Mouse (Mus musculus) liver, embryonic 13.5 days (tissue): Measurements from ENCODE around the gene Gm12166. TPM values are rescaled to one million over a fixed set of nuclear protein-coding genes. Genes with fewer than 3 reads are reported as not detected.

Source experiments
- ATAC-seq: fragments of 200-750 bp; cut with Nextera tagmentation; 2 replicates; pipeline ENCODE4 v1.8.0; 2017; ENCODE audit warnings: low read depth, mild to moderate bottlenecking, moderate number of reproducible peaks, moderate library complexity
- DNase-seq: peaks from one replicate; pipeline ENCODE4 v3.0.0; 2022
- H3K27ac ChIP-seq: fragments of 300-500 bp; sonication (generic); 2 replicates; pipeline ENCODE4 v1.5.1; 2015; ENCODE audit warnings: moderate library complexity, mild to moderate bottlenecking, inconsistent platforms
- H3K27me3 ChIP-seq: fragments of 300-500 bp; sonication (generic); 2 replicates; pipeline ENCODE4 v1.6.1; 2015; ENCODE audit warnings: mild to moderate bottlenecking, inconsistent platforms
- H3K36me3 ChIP-seq: fragments of 300-500 bp; sonication (generic); 2 replicates; pipeline ENCODE4 v1.6.1; 2015; ENCODE audit warnings: mild to moderate bottlenecking, inconsistent platforms
- H3K4me1 ChIP-seq: fragments of 300-500 bp; sonication (generic); replicated peaks from 2 replicates; pipeline ENCODE4 v1.6.1; 2015; ENCODE audit warnings: inconsistent platforms
- H3K4me2 ChIP-seq: fragments of 300-500 bp; sonication (generic); 2 replicates; pipeline ENCODE4 v1.6.1; 2015; ENCODE audit warnings: inconsistent platforms, mild to moderate bottlenecking, moderate library complexity
- H3K4me3 ChIP-seq: fragments of 300-500 bp; sonication (generic); replicated peaks from 2 replicates; pipeline ENCODE4 v1.5.1; 2015; ENCODE audit warnings: mild to moderate bottlenecking, inconsistent platforms
- H3K9ac ChIP-seq: fragments of 300-500 bp; sonication (generic); 2 replicates; pipeline ENCODE4 v1.6.1; 2015; ENCODE audit warnings: mild to moderate bottlenecking, inconsistent platforms
- H3K9me3 ChIP-seq: fragments of 300-500 bp; sonication (generic); replicated peaks from 2 replicates; pipeline ENCODE4 v1.6.1; 2016; ENCODE audit warnings: inconsistent platforms
- WGBS: fragments of 180-500 bp; shearing (Covaris S2); methylation state at CpG from one replicate; pipeline ENCODE4 v1.1.7; 2015; ENCODE audit not compliant: insufficient replicate concordance; 5-methylcytosine and 5-hydroxymethylcytosine counted together
- polyA plus RNA-seq: library from polyadenylated mRNA; unstranded; fragments of >200 nt; fragmentation: Nextera tagmentation; extraction: Ambion mirVana; gene quantifications from 2 replicates; pipeline ENCODE4 v1.2.1, GENCODE M21; 2015

Gene Gm12166
- polyA plus RNA-seq, 1 experiment from 2014 or later: 3.3 TPM

DNA sequence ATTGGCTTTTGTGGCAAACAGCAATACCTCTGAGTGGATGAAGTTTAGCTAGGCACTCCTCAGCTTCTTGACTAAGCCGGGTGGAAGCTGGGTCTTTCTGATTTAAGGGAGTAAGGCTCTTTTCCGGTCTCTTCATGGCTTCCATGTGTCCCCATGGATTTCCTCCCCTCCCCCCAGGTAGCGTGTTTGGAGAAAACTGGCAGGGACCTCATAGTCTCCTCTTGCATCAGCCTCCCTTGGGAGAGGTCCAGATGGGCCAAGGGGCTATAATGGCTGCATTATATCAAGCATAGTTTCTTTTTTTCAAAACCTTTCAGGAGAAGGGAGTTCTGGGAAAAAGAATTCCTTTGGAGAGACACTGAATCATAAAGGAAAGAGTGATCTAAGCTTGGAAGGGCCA, 32.4 kb upstream of the Gm12166 start:
- peak overlapping the region; percentile 18; the same call in 1 of the 2 replicates for H3K9ac ChIP-seq
- no peaks in the 10 kb centered on the region for H3K27me3 ChIP-seq
- WGBS: 79% methylated on average over 3 of the region's 3 CpGs
- H3K36me3 ChIP-seq: no peaks in the 10 kb centered on the region
- no peaks in the 10 kb centered on the region for H3K9me3 ChIP-seq
- H3K4me2 ChIP-seq: no peak overlapping the region
- ATAC-seq: no peak
- no peak overlapping the region for H3K27ac ChIP-seq
- DNase-seq: no peak
- peaks cover 49% of the 10 kb centered on the region for H3K4me1 ChIP-seq
- no peak overlapping the region for H3K4me3 ChIP-seq

GRCm38 (mm10) chr11:46083835-46084444, 31.8 kb upstream of the Gm12166 start:
- peaks cover 46% of the 10 kb centered on the region for H3K4me1 ChIP-seq
- H3K4me2 ChIP-seq: no peak overlapping the region
- no peak for DNase-seq

GRCm38 (mm10) chr11:46083405-46083804, 31.3 kb upstream of the Gm12166 start:
- no peaks in the 10 kb centered on the region for H3K27me3 ChIP-seq
- WGBS: 26% methylated on average over 3 of the region's 3 CpGs
- no peak for DNase-seq

More at GRCm38 (mm10) chr11:46083835-46084444, 31.8 kb upstream of the Gm12166 start:
- ATAC-seq: no peak; the same call in 1 of the 2 replicates
- Histone ChIP-seq H3K4me3 (no peak overlapping the region), H3K36me3 (no peaks in the 10 kb centered on the region), H3K27me3 (no peaks in the 10 kb centered on the region), H3K9ac (peak overlapping the region; percentile 18; the same call in 1 of the 2 replicates), H3K27ac (no peak overlapping the region), H3K9me3 (no peaks in the 10 kb centered on the region)
- 36% methylated on average over 11 of the region's 11 CpGs for WGBS

DNA sequence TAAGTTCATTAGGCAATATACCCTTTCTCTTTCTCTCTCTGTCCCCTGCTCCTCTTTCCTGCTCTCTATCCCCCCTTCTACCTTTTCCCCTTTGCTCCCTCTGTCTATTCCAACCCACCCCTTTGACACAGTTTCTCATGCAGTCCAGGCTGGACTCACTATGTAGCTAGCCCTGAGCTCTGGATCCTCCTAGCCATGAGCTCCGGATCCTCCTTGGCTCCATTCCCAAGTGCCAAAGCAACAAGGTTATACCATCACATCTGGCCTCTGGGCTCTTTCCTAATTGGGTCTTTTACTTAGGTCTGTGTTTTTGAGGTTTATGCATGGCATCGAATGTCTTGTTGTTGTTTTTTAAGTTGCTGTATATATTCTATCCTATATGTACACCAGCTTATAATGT, 29.0 kb upstream of the Gm12166 start:
- DNase-seq (no peak), ATAC-seq (no peak)
- WGBS: 83% methylated on average over 2 of the region's 2 CpGs
- no peak overlapping the region for H3K9ac ChIP-seq
- no peaks in the 10 kb centered on the region; the same call in 1 of the 2 replicates for H3K36me3 ChIP-seq
- no peaks in the 10 kb centered on the region for H3K9me3 ChIP-seq
- H3K27me3 ChIP-seq: no peaks in the 10 kb centered on the region
- H3K4me3 ChIP-seq: no peak overlapping the region
- H3K4me1 ChIP-seq: peaks cover 54% of the 10 kb centered on the region
- H3K4me2 ChIP-seq: no peak overlapping the region
- no peak overlapping the region for H3K27ac ChIP-seq

More at GRCm38 (mm10) chr11:46083405-46083804, 31.3 kb upstream of the Gm12166 start:
- Histone ChIP-seq H3K4me2 (no peak overlapping the region), H3K36me3 (no peaks in the 10 kb centered on the region), H3K27ac (no peak overlapping the region), H3K9me3 (no peaks in the 10 kb centered on the region), H3K4me3 (no peak overlapping the region), H3K9ac (no peak overlapping the region), H3K4me1 (peaks cover 46% of the 10 kb centered on the region)
- no peak for ATAC-seq

GRCm38 (mm10) chr11:46077732-46078375, 25.7 kb upstream of the Gm12166 start:
- DNase-seq: peak; percentile 84
- no peaks in the 10 kb centered on the region; the same call in 1 of the 2 replicates for H3K36me3 ChIP-seq
- peak overlapping the region; percentile 61 for H3K4me2 ChIP-seq
- peaks cover 51% of the 10 kb centered on the region for H3K4me1 ChIP-seq
- no peaks in the 10 kb centered on the region for H3K9me3 ChIP-seq
- WGBS: 11% methylated on average over 7 of the region's 7 CpGs
- H3K4me3 ChIP-seq: peak overlapping the region; percentile 38
- H3K9ac ChIP-seq: peak overlapping the region; percentile 69
- peak; percentile 100 for ATAC-seq
- peak overlapping the region; percentile 96 for H3K27ac ChIP-seq
- H3K27me3 ChIP-seq: no peaks in the 10 kb centered on the region

GRCm38 (mm10) chr11:46077304-46077703, 25.2 kb upstream of the Gm12166 start:
- WGBS: 65% methylated on average over 5 of the region's 5 CpGs
- no peak overlapping the region for H3K4me3 ChIP-seq
- H3K27me3 ChIP-seq: no peaks in the 10 kb centered on the region
- H3K9me3 ChIP-seq: no peaks in the 10 kb centered on the region
- H3K27ac ChIP-seq: peak overlapping the region; percentile 96
- H3K4me2 ChIP-seq: peak overlapping the region; percentile 61
- ATAC-seq (no peak), DNase-seq (no peak)
- peak overlapping the region; percentile 48; the same call in 1 of the 2 replicates for H3K9ac ChIP-seq
- H3K4me1 ChIP-seq: peaks cover 56% of the 10 kb centered on the region
- H3K36me3 ChIP-seq: no peaks in the 10 kb centered on the region; the same call in 1 of the 2 replicates

DNA sequence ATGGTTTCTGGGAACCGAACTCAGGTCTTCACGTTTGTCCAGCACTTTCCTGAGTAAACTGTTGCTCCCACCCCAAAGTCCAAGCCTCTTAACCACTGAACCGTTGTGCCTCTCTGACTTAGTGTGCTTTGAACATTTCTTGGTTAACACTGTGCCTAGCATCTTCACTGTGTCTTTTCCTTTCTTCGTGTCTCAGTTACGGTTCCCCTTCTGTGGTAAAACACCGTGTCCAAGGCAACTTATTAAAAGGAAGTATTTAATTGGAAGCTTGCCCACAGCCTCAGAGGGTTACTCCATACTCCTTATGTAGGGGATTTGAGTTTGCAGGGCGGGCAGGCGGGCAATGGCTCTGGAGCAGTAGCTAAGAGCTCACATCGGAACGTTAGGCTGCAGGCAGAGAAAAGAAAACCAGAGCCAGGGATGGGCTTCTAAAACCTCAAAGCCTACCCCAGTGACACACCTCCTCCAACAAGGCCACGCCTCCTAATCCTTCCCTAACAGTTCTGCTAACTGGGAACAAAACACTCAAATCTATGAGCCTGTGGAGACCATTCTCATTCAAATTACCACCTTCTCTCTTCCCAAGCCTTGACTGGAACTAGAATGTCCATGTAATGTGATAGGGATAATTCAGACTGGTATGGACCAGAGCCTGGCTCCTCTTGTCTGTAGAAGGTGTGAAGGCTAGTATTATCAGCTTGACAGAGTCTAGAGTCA, 24.5 kb upstream of the Gm12166 start:
- no peak overlapping the region for H3K9ac ChIP-seq
- no peak overlapping the region for H3K4me2 ChIP-seq
- H3K4me3 ChIP-seq: no peak overlapping the region
- no peak for ATAC-seq
- no peak for DNase-seq
- no peaks in the 10 kb centered on the region for H3K9me3 ChIP-seq
- H3K36me3 ChIP-seq: no peaks in the 10 kb centered on the region; the same call in 1 of the 2 replicates
- H3K4me1 ChIP-seq: peaks cover 56% of the 10 kb centered on the region
- no peaks in the 10 kb centered on the region for H3K27me3 ChIP-seq
- WGBS: 87% methylated on average over 11 of the region's 11 CpGs
- peak overlapping the region; percentile 96 for H3K27ac ChIP-seq

- Histone ChIP-seq H3K27ac (peak overlapping the region; percentile 96), H3K4me2 (no peak overlapping the region), H3K27me3 (no peaks in the 10 kb centered on the region), H3K9ac (no peak overlapping the region), H3K4me1 (peaks cover 56% of the 10 kb centered on the region), H3K36me3 (no peaks in the 10 kb centered on the region; the same call in 1 of the 2 replicates), H3K4me3 (no peak overlapping the region), H3K9me3 (no peaks in the 10 kb centered on the region)
- no peak for ATAC-seq
- WGBS: 46% methylated on average over 3 of the region's 3 CpGs
- DNase-seq: no peak
These were observed 23.4 kb upstream of the Gm12166 start for GRCm38 (mm10) chr11:46075507-46075906.

DNA sequence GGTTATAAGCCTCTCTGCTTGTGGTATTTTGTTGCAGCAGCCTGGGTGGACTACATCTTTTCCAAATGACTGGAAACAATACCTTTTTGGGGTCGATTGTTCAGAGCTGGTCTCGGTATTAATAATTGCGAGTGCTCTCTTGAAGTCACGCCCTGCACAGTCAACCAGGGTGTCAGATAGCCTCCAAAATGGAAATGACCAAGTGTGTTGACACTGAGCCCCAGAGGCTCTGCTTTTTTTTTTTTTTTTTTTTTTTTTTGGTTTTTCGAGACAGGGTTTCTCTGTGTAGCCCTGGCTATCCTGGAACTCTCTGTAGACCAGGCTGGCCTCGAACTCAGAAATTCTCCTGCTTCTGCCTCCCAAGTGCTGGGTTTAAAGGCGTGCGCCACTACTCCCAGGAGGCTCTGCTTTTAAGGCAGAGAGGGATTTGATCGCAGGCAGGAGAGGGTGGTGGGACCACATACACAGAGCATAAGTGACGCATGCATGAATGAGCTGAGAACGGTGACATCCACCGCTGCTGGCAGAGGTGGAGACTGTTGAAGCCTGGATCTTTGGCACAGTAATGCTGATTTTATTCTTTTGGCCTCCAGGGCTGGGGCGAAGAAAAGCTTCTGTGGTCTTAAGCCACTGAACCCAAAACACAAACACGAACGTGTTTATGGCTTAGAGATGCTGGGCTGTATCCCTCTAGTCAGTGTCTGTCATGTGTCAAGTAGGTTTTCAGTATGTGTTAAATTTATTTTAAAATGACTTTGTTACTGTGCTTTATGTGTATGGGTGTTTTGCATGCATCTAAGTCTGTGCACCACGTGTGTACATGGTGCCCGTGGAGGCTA, 21.9 kb upstream of the Gm12166 start:
- Histone ChIP-seq H3K36me3 (no peaks in the 10 kb centered on the region; the same call in 1 of the 2 replicates), H3K4me1 (peaks cover 56% of the 10 kb centered on the region), H3K27ac (peak overlapping the region; percentile 18; the same call in 1 of the 2 replicates)

GRCm38 (mm10) chr11:46073061-46073849, 21.1 kb upstream of the Gm12166 start:
- Histone ChIP-seq H3K36me3 (no peaks in the 10 kb centered on the region; the same call in 1 of the 2 replicates), H3K9me3 (no peaks in the 10 kb centered on the region), H3K9ac (no peak overlapping the region), H3K4me3 (no peak overlapping the region), H3K27ac (peak overlapping the region; percentile 18; the same call in 1 of the 2 replicates), H3K4me2 (no peak overlapping the region), H3K4me1 (peaks cover 53% of the 10 kb centered on the region), H3K27me3 (no peaks in the 10 kb centered on the region)
- WGBS: 75% methylated on average over 15 of the region's 15 CpGs
- no peak for DNase-seq
- ATAC-seq: no peak

More for the DNA sequence above, 21.9 kb upstream of the Gm12166 start:
- Histone ChIP-seq H3K27me3 (no peaks in the 10 kb centered on the region), H3K4me3 (no peak overlapping the region), H3K4me2 (no peak overlapping the region), H3K9ac (no peak overlapping the region), H3K9me3 (no peaks in the 10 kb centered on the region)
- no peak for ATAC-seq
- WGBS: 84% methylated on average over 17 of the region's 17 CpGs
- no peak for DNase-seq
